Mouse (Mus musculus): ENCODE data around the gene Hif3a.

Hif3a gene

GRCm38 (mm10) chr7:16992451-16992807 is 69.8 kb downstream of the Hif3a start, which contains the start of gene Ccdc8:
Gene Ccdc8 (plus strand): TSS chr7:16992708.
- DNase-seq (ENCODE audit: low read depth) = no peak

GRCm38 (mm10) chr7:16991681-16992450 is 70.4 kb downstream of the Hif3a start:
- DNase-seq (ENCODE audit: low read depth) = no peak

DNA sequence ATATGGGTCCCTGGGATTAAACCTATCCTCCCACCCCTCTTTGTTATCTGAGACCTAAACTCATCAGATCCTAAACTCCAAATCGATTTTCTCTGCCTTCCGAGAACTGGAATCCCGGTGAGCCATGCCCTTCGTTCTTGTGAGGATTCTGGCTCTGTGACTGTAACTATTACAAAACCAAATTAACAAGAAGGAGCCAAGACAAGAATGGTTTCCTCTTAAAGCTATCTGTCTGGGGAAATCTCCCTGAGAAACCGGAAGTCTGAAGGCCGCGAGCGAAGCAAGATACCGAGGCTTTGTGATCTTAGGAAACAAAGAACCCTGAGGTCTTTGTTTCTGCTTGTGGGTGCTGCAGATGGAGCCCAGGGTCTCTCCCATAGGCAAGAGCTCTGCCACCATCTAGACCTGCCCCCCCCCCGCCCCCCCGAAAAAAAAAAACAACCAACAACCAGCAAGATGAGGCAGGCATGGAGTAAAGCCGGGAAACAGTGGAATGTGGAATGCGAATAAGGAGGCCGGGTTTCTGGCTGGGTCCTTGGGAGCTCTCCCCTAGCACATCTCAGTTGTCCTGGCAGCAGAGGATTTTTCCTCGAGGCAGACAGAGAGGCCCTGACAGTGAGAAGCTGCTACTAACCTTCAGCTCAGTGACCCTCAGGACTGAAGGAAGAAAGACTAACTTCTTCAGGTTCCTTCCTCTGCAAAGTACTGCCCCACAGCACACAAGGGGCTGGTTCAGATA is 72.1 kb downstream of the Hif3a start:
- peak; percentile 40 for DNase-seq (ENCODE audit: low read depth)

DNA sequence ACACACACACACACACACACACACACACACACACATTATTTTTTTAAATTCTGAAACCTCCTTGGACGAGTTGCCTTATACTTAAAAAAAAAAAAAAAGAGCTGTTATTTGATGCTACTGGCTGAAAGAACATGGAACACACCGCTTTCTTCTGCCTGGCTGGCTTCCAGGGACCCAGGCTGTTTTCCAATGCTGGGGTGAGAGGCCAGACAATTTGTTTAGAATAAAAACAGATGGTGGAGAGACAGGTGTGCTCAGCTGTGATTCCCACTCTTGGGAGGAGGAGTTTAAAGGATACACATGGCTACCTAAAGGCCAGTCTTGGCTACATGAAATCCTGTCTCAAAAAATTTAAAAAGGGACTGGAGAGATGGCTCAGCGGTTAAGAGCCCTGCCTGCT is 73.8 kb downstream of the Hif3a start:
- no peak for DNase-seq (ENCODE audit: low read depth)

DNA sequence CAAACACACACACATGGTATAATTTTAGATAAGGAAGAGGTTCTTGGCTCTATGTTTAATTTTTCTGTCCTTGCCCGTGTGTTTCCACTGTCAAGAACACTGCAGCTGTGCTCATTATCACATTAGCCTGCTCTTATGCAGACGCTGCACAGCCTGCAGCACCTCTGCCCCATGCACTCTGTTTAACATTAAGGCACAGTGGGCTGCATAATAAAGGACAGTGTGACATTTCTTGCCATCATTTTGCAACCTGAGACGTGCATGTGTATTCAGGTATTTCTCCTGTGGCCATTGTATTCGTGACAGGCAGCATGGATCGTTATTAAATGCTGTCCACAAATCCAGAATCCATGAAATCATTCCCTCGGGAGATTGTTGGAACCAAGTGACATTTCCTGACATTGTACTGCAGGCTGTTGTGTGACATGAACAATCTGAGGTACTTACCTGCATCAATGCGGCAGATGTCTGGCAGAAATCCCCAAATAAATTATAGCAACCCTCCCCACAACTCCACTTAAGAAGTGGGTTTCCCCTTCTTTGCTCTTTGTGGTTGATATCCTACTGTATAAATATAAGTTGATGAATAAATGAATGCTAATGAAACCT is 74.6 kb downstream of the Hif3a start:
- no peak for DNase-seq (ENCODE audit: low read depth)

DNA sequence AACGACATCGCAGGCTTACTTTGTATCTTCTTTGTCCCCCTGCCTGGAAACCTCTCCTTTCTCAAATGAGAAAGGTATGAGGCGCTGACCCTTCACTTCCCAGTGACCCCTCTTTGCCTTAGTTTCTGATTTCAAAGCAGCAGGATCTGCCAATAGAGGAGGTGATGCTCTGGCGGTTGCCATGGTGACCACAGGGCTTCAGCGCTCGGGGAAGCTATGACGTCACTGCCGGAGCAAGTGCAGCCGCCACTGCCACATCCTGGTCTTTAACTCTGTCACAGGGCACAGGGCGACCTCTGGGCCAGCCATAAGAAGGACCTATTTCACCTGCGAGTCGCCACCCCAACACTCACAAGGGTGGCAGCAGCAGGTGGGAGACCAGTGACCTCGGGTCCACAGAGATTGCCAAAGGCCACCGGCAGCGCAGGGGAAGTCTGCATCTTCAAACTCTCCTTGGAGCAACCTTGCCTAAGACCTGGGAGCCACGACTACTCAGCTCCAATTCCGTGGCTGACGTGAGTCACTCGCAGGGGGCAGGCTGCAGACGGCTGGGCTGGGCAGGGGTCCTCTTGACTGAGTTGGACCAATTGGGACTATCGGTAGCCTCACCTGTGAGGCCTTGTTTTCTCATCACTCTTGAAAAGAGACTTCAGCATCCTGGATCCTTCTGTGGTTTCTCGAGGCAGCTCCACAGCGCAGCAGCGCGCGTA is 79.2 kb downstream of the Hif3a start, which contains the start of gene Gm42372:
Gene Gm42372 (plus strand): TSS at position 228 of the 710 bp plus-strand sequence.
- no peak for DNase-seq (ENCODE audit: low read depth)
